Mouse (Mus musculus) liver, embryonic 14.5 days (tissue): Measurements from ENCODE around the gene Nup107.

Source experiments
- CTCF ChIP-seq: IDR thresholded peaks from 2 replicates; pipeline ENCODE4 v1.5.1; 2016; ENCODE audit warnings: antibody characterized with exemption, low read depth, control low read depth
- EP300 ChIP-seq: IDR thresholded peaks from 2 replicates; pipeline ENCODE4 v1.6.1; 2016; ENCODE audit warnings: antibody characterized with exemption, low read depth

DNA sequence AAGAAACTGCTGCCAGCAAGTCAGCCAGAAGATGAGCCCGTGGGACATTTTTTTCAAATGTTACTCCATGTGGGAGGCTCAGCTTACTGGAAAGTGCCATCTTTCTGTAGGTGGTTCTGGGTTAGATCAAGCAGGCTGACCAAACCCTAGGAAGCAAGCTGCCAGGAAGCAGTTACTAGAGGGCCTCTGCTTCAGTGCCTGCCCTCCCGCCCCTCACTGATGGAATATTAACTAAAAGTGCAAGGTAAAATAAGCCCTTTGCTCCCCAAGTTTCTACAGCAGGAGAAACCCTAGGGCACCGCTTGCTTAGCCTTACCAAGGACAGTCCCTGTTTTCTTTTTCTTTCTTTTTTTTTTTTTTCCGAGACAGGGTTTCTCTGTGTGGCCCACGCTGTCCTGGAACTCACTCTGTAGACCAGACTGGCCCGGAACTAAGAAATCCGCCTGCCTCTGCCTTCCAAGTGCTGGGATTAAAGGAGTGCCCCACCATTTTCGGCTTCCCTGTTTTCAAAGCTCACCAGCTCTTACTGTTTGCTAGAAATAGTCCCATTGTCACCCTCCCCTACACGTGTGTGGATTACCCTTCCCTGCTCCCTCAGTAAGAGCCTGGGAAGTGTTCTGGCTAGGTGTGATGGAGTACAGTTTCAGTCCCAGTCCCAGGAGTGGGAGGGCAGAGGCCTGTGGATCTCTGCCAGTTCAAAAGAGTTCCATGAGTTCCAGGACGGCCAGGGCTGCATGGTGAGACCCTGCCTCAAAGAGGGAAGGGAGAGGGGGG, 44.0 kb downstream of the Nup107 start:
- no peak for TF ChIP-seq CTCF
- TF ChIP-seq EP300, result no peak
